Mouse (Mus musculus) spleen, adult 18-20 months (tissue): ENCODE measurements around the gene Rho.

Experiments used
- DNase-seq, 2 experiments: peaks; one replicate each; pipeline ENCODE4 v3.0.0; 2022; ENCODE audit warnings: mixed read lengths in 2 of 2

Rho gene

DNA sequence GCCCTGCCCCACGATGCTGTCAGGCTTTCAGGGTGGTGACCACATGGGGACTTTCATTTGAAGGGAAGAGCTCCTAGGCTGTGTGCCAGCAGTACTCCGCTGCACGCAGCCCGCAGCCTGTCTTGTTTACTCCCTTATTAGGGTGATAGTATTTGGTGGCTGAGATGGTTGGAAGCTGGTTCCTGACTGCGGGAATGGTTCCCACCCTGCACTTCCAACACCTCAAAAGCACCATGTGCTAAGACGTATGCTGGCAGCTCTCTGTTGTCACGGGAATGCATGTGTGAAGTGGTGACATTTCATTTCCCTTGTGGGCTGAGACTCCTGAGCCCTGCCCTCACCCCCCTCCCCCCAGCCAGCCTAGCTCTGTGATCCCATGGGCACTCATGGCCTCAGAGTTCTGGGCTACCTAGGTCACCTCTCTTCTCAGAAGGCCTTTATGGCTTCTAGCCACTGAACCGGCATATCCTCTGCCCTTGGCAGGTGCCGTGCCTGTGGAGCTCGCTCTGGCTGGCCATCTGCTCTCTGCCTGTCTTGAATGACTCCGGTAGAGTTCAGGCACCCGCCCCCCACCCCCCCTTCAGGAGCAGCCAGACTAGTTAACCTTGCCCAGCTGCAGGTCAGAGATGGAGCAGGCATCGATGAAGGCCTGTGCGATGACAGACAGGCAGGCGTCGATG is 25.5 kb downstream of the Rho start:
- no peak for DNase-seq

DNA sequence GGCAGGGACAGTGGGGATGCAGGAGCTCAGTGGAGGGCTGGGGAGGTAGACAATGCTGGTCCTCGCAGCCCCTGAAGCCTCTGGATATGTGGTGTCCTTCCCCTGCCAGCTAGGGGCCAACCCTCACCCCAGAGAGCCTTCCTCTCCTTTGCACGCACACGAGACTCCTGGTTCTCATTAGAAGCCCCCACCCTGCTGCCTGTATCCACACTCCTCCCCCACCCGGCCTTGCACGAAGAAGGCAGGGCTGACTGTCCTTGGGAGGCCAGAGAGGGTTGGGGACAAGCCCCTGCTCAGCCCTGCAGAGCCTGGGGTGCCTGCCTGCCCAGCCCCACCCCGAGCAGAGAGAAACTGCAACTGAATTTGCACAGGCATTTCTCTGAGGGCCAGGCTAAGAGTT is 26.1 kb downstream of the Rho start:
- DNase-seq: no peak

DNA sequence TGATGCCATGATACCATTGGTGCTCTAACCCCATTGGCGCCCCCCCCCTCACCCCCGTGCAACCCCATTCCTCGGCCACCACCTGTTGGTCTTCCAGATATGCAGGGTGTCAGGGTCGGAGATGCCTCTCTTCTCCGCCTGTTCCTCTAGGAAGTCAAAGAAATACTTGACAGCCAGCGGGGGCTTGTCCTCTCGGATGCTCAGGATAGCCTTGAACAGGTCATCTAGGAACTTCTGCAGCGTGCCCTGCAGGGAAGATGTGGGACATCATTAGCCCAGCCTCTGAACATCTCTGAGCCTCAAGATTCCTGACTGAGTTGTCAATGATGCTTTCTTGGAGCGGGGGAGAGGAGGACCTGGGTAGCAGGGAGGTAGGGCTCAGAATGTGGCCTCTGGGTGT is 26.9 kb downstream of the Rho start:
- DNase-seq: no peak

DNA sequence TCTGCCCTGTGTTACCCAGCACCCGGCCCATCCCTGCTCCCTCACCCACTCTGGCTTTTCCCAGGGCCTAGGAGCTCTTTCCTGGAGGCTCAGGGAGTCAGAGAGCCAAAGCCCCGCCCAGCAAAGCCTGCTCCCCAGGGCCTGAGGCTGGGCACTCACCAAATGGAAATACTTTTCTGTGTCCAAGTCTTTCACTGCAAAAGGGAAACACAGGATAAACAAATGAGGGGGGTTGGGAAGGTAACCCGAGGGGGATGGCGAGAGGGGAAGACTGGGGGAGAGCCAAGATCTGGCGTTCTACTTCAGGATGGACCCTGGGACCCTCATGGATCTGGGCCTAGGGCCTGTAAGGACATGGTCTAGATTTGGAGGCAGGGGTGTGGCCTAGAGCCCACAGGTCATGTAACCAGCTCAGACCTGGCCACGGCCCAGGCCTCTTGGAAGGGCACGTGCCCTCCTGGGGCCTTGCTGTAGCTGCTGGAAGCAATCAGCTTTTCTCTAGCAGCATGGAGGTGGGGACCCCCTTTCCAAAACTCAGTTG is 27.7 kb downstream of the Rho start:
- no peak for DNase-seq

DNA sequence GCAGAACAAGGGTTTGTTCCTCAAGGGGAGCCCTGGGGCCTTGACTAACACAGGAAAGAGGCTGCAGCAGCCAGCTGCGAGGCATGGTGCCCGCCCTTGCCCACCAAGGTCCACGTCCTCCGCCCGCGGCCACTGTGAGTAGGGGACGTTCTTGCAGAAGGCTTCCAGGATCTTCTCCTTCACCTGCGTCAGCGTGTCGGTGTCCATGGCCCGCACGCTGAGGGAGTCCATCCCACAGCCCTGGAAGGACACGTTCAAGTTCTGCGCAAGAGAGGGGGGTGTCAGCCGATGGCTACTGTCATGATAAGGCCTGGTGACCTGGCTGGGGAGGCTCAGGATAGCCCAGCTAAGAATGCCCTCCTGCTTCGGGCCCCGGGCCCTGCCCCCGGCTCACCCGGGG is 28.8 kb downstream of the Rho start:
- no peak for DNase-seq

DNA sequence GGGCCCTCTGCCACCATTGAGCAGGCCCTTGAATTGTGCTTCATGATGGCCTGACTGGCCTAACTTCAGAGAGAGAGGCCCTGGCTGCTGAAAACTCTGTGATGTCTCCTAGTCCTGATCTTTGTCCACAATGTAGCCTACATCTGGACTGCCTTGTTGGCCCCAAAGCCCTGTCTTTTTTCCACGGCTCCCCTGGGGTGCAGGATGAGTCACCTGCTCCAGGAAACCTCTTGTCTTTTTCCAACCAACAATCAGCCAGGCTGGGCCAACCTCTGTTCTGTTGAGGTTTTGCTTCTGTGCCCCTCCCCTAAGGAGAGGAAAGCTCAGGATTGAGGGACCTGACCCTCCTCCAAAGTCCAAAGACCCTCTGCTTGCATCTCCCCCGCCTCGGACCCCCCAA is 30.2 kb downstream of the Rho start:
- no peak for DNase-seq

DNA sequence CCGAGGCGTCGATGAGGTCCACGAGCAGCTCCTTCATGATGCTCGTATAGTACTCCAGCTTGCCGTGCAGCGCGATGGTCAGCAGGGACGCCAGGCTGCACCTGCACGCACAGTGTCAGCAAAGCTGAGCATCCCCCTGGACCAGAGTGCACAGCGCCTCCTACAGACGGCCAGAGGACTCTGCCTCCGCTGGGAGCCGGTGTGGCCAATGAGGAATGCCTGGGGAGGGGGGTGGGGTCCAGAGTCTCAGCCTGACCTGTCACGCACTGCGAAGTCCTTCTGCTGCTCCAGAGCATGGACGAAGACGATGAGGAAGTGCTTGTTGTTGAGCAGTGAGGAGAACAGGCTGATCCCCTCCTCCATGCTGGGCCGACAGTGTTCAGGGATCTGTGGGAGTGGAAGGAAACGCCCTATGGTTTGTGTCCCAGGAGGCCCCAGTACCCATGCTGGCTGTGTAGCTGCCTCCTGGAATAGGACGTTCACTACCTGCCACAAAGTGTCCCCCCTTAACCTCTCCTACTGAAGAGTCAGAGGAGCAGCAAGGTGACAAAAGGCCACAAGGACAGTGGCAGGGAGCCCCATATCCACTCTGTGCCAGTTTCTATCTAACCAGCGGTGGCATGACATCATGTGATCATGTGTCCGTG is 31.0 kb downstream of the Rho start:
- DNase-seq: no peak

DNA sequence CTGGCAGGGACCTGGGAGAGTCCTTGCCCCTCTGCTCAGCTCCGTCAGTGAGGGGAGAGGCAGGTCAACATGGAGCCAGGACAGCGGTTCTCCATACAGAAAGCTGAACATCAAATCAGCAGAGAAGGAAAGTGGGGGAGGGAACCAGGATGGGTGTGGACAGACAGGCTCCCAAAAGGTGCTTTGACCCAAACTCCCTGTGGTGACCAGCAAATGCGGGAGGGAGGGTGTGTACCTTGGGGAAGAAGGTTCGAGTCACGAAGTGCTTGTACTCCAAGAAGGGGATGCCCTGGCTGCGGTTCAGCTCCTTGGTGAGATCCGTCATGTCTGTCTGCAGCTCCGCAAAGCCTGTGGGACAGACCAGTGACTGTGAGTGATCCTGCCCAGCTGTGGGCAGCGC is 32.1 kb downstream of the Rho start:
- DNase-seq: no peak

DNA sequence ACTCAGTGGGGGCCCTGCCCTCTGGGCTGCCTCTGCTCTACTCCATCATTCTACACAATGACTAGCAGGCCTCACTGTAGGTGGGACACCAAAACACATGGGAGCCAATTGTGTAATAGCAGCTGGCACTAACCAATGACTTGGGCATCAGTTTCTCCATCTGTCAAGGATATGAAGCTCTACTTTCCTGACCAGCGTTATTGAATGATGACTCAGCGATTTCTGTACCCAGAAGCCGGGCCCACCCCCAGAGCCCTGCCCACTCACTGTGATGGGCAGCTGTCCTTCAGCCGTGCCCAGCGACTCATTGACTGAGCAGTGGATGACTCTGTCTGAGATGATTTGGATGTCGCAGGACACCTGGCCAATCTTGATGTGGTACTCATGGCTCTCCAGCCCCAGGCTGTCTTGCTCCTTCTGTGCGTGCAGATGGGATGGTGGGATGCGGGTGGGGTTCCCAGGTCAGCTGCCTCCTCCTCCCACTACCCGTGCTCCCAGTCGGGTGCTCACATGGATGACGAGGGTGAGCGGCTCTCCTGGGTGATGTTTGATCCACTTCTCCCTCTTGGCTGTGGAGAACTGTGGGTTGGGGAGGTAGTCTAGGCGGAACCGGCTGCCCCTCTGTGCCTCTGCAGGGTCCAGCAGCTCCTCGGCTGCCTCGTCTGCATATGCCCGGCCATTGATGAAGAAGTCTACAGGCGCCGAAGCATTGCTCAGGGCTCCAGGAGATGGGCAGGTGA is 34.8 kb downstream of the Rho start:
- DNase-seq: no peak

DNA sequence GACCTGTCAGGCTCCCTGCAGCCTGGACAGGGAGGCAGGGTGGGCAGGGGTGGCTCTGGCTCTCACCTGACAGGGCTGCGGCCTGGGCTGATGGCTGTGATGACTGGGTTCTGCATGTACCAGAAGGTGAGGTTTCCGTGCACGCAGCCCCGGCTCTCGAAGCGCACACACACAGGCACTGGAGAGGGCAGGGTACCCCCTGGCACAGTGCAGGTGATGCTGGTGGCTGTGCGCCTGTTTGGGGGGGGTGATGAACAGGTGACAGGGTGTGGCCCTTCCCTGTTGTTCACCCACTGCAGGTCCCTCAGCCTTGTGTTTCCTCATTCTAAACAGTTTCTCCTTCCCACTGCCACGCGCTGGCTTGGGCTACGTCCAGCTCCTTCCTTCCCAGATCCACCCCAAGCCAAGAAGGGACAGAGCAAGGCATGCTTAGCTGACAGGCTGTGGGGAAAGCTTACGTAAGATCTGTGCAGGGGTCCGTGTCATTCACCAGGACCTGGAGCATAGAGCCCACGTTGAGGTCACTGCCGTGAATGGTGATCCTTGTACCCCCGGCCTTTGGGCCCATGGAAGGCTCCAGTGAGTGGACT is 35.8 kb downstream of the Rho start:
- DNase-seq: no peak

DNA sequence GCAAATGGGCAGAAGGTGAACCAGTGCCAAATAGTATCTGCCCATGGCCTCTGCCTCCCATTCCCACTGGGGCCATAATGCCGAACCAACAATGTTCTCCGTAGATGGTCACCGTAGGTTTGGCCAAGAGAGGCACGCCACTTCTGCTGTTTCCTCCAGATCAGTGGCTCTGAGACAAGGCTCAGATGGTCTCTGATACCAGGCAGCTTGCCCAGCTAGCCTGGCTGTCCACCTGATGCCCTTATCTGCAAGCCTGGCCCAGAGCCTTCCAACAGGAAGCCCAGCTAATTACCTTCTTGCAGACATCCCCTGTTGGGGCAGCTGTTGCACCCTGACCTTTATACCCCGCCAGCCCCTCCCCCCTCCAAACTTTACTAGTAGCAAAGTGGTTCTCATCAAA is 36.5 kb downstream of the Rho start:
- DNase-seq: no peak

DNA sequence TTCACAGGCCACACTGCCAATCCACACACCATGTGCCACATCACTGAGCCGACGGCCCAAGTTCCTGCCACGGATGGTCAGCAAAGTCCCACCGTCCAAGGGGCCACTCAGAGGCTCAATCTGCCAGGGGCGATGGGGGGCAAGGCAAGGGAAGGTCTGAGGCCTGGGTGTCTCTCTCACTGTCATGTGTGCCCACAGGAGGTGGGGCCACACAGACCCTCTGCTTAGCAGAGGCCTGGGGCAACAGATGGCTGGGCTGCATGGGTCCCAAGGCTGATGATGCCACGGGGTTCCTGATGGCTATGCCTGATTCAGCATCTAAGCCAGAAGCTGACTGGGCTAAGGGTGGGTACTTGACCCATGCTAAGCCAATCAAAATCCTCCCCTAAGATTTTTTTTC is 37.2 kb downstream of the Rho start:
- no peak for DNase-seq

DNA sequence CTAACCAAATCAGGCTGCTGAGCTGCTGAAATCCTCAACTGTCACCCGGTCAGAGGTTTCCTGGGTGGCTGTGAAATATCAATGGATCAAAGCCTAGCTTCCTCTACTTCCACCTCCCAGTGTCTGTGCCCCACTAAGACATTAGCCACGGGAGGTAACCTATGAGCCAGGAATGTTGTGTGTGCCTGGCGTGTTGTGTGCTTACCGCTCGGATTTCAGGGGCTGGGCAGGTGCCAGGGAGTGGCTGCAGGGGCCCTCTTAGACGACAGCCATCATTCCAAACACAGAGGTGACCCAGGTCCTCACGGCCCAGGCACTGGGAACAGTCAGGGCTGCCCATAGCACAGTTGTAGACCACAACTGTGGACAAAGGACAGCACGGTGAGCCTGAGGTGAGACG is 37.6 kb downstream of the Rho start:
- no peak for DNase-seq

DNA sequence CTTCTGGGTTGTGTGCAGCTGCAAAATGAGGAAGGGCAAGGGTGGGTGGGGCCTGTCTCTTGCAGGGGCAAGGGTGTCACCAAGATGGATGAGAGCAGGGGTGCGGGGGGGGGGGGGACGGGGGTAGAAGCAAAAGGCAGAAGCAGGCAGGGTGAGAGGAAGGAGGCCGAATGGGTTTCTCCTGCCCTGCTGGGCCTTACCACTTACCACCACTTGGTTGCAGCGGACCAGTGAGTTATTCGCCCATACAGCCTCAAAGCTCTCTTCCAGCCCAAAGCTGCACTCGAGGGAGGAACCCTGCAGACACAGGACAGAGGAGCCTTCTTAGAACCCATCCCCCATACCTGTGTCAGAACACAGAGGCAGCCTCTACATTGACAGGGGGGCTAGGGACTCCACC is 38.4 kb downstream of the Rho start:
- no peak for DNase-seq

DNA sequence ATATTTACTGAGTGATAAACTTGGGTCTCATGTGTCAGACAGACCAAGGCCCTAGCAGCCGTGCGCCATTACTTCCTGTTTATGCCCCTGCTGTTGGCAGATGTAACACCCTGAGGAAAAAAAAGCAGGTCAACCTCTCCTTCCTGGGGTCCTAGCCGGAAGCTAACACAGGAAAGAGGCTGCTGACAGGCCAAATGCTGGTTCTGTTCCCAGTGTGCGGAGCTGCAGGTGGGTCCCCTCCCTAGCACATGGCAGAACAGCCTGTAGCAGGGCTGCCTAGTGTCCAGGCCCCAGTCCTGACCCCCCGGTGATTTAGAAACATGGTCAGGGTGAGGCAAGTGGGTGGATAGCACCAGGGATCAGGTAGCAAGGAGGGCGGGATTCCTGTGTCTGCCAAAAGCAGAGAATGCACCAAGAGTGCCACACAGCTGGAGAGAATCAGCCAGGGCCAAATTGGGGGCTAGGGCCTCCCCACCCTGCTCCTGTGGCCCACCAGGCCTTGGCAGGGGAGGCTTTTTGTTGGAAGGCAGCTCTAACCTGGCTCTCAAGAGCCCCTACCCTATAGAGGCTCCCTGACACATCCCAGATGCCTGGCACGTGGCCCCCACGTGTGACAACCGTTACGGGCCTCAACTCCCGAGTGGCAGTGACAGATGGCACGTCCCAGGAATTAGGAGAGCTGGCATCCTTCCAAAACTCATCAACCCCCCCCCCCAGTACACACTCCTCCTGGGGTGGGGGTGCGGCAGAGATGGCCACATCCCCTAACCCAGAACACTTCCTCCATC is 39.9 kb downstream of the Rho start:
- no peak for DNase-seq

DNA sequence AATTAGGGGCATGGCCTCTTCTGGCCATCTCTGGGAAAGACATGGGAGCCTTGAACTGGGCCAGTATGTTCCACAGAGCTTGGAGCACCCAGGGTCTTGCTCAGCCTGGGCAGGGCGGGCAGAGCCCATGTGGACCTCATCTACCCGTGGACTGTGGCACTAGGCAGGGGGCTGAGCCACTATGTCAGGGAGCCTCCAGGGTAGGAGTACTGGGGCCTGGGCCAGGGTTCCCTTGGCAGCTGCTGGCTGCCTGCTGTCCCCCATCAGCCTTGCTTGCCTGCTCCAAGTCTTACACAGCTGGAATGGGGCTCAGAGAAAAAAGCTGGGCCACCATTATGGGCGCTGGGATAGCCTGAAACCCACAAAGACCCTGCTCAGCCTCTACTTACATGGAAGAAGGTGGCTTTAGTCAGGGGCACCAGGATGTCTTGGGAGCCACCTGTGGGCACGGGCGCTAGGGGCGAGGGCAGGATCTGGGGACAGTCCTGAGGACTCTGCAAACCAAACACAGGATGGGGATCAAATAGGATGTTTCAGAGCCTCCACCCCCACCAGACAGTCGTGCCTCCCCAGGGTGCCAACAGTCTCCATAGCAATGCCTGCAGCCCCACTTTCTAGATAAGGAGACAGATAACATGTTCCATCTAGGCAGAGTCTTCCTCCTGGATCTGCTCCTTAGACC is 40.7 kb downstream of the Rho start:
- no peak for DNase-seq

DNA sequence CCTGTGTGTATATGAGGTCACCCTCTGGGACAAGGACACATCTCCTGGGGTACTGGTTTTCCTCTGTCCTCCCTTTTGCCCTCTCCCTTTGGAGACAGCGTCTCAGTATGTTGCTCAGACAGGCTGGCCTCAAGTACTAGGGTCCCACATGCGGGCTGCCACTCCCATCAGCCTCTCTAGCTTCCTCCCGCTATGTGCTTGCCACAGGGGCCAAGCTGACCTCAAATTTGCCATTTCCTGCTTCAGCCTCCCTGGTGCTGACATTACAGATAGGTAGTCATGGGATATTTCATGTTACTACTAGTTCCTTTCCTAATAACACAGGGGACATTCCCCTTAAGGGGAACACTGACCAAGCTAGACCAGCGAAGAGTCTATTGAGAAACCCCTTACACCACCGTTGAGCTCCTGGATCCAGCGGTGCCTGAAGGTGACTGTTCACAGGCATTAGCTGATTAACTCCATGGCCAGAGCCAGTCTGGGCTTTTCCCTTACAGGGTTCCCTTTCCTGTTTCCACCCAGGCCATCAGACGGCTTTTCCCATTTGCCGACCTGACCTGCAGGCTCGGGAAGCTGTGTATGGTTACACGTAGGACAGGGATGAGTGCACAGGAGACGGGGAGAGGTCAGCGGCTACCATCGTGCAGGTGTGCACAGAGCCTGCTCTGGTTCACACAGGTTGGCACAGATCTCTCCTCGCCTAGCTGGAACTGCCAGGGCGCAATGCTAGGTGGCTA is 41.8 kb downstream of the Rho start:
- no peak for DNase-seq

DNA sequence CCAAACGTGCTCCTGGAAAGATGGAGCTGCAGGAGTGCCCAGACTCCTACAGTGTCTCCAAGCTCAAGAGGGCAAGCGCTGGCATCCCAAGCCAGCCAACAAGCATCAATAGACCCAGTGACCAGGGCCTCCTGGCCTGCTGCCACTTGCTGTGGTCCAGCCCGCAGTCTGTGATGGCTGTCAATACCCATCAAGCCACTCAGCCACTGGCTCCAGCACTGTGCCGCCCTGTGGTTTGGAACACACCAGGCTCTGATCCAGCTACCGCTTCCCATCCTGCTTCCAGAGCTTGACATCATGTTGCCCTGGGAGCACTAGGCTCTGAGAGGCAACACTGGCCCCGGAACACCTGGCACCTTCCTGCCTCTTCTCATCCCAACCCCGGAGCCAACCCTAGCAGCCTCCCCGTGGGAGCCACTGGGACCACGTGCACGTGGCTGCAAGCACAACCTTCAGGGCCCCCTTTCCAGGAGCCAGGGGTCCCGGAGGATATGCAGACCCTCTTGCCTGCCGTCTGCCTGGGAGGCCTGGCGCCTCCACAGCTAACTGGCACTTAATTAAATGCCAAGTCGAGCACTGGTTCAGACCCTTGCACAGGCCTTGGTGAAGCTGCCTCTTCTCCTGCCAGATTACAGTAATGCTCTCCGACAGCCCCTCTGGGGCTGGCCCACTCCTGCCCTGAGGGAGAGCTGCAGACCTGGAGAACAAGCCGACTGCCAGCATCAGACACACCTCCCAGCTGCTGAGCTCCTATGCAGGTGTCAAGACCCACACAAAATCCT is 42.5 kb downstream of the Rho start:
- no peak for DNase-seq

DNA sequence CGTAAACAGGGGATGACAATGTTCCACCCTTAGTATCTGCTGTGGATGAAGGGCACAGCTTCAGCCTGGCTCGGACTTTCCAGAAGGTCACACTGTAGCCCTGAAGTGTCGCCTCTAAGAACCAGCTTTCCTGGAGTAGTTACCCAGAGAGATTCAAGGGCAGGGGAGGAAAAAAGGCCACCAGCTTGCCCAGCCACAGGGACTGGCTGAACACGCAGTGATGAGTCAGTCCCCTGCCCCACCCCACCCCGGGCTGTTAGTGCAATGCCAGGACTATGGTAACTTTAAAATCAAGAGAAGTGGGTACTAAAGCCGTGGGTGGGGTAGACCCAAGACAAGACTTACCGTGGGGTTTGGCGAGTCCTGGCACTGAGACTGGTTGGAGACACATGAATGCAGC is 44.1 kb downstream of the Rho start:
- no peak for DNase-seq

DNA sequence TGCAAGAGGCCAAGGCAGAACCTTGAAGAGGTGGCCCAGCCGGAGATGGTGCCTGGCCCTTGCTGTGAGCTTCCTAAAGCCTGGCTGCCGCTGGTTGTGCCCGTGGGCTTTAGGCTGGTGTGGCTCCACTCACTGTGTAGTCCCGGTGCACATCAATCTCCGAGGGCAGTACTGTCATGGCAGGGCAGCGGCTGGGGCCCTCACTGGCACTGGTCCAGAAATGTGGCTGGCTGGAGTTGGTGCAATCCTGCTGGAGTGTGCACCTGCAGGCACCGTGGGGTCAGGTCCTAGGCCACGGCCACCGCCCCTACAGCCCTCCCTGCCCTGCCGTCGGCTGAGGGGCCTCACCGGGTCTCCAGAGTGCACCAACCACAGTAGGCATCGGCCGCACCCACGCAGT is 46.3 kb downstream of the Rho start:
- DNase-seq: no peak

DNA sequence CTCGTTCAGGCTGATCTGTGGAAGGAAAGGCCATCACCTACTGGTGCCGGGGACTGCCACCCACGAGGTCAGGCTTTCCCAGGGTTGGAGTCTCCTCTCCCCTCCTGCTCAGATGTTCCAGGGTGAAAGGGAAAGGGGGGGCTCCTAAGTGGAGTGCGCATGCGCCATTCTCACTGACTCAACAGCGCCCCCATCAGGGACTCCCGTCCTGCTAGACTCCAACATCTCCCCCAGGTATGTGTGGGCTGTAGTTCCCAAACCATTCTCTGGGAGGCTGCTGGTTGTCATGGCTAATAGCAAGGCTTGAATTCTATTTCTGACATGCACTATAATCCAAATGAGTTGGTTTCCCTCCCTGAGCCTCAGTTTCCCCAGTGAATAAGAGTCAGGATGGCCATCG is 47.0 kb downstream of the Rho start:
- no peak for DNase-seq
